In the genomic region with DNA sequence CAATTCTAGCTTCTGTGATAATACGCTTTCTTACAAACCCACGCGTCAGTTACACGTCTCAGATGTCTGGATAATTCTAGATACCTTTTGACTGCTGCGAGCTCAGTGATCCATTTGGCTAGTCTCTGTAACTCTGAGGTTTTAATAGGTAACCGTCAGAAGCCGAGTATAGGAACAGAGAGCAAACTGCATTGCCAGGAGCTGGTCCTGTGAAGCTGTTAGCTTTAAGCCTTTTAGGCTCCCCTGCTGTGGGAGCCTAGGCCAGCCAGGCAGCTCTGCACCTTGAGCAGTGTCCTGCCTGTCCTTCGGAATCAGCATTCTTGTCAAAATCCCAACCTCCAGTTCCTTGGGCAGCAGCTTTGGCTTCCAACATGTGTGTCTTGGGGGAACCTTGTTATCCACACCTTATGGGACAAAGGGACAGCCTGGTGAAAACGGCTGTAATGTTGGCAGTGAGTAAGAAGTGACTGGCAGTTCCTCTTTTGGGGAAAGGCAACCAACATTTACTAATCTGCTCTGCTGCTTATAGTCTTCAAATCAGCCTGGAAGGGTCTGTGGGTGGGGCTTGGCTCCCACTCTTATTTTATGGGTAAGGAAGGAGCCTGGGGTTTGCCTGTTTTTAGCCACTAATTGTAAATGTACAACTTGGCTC, we compare ENCODE assay signal across 17 mouse cellular contexts.
DNase-seq lines count a peak whose midpoint lies in the region; ATAC-seq and TF ChIP-seq lines count a peak whose summit lies in the region.
"Had no signal": no experiment of that assay in that cellular context is flagged by ENCODE, and none has a peak within 500 bp of the region (broad histone marks: within the 10 kb centered on the region; RNA-seq: fewer than 3 reads in every experiment).

No protein-coding gene starts in this region.

- TF ChIP-seq EP300 in CH12.LX (IDR thresholded peaks at IDR 0.05; ENCODE audit: low read length): no peak

- H3K4me2 ChIP-seq in kidney, embryonic 15.5 days: no peak overlapping the region
- no peak overlapping the region for H3K4me2 ChIP-seq in kidney, embryonic 14.5 days (replicated peaks; ENCODE audit: low read depth, low read length)
- H3K4me2 ChIP-seq in CH12.LX (ENCODE audit: insufficient read depth, low read depth, poor library complexity, severe bottlenecking): no peak overlapping the region
- H3K4me2 ChIP-seq in kidney, embryonic 16.5 days (replicated peaks; ENCODE audit: low read depth, low read length): no peak overlapping the region
- H3K4me2 ChIP-seq: heart, embryonic 12.5 days; hindbrain, embryonic 12.5 days; liver, embryonic 15.5 days; neural tube, embryonic 13.5 days had no signal

- no peaks in the 10 kb centered on the region for H3K36me3 ChIP-seq in kidney, embryonic 15.5 days
- no peaks in the 10 kb centered on the region for H3K36me3 ChIP-seq in kidney, embryonic 14.5 days (ENCODE audit: control insufficient read depth, insufficient read depth, low read length)
- H3K36me3 ChIP-seq in CH12.LX (replicated peaks in 1 of 2; ENCODE audit: control insufficient read depth in 1 of 2, insufficient read depth in 1 of 2, low read length in 1 of 2): peaks cover 0 to 12% of the 10 kb centered on the region in 2 experiments
- no peaks in the 10 kb centered on the region for H3K36me3 ChIP-seq in kidney, embryonic 16.5 days (ENCODE audit: insufficient read depth, low read length)
- H3K36me3 ChIP-seq: heart, embryonic 12.5 days; hindbrain, embryonic 12.5 days; liver, embryonic 15.5 days; neural tube, embryonic 13.5 days had no signal

- TF ChIP-seq CTCF in CH12.LX (conservative IDR thresholded peaks at IDR 0.05 in 1 of 2, IDR thresholded peaks at IDR 0.05 in 1 of 2; ENCODE audit: low read depth in 2 of 2, low read length in 2 of 2): no peak

- WGBS in kidney, embryonic 15.5 days: 45% methylated on average over 9 of the region's 9 CpGs
- 54% methylated on average over 9 of the region's 9 CpGs for WGBS in kidney, embryonic 14.5 days
- 44% methylated on average over 9 of the region's 9 CpGs for WGBS in kidney, embryonic 16.5 days

- ATAC-seq in kidney, embryonic 15.5 days (replicated peaks; ENCODE audit: low FRiP score): no peak; the same call in 1 of the 2 replicates
- ATAC-seq in kidney, embryonic 14.5 days (ENCODE audit: low FRiP score, low TSS enrichment): no peak; the same call in 1 of the 2 replicates
- ATAC-seq in kidney, embryonic 16.5 days (ENCODE audit: low FRiP score, low TSS enrichment): peak; percentile 80

- H3K9ac ChIP-seq in kidney, embryonic 15.5 days: no peak overlapping the region
- no peak overlapping the region for H3K9ac ChIP-seq in kidney, embryonic 14.5 days (ENCODE audit: low read depth, low read length)
- H3K9ac ChIP-seq in CH12.LX (ENCODE audit: insufficient read depth, low read depth): no peak overlapping the region
- H3K9ac ChIP-seq in kidney, embryonic 16.5 days (replicated peaks; ENCODE audit: low read length): no peak overlapping the region
- H3K9ac ChIP-seq: heart, embryonic 12.5 days; hindbrain, embryonic 12.5 days; liver, embryonic 15.5 days; neural tube, embryonic 13.5 days had no signal

- no peak for TF ChIP-seq RAD21 in CH12.LX (IDR thresholded peaks at IDR 0.05; ENCODE audit: low read depth, low read length)

- no peaks in the 10 kb centered on the region for H3K27me3 ChIP-seq in kidney, embryonic 15.5 days
- no peaks in the 10 kb centered on the region for H3K27me3 ChIP-seq in kidney, embryonic 14.5 days (ENCODE audit: control insufficient read depth, insufficient read depth, low read length)
- no peaks in the 10 kb centered on the region for H3K27me3 ChIP-seq in CH12.LX (replicated peaks)
- H3K27me3 ChIP-seq in kidney, embryonic 16.5 days (ENCODE audit: insufficient read depth, low read length): no peaks in the 10 kb centered on the region
- H3K27me3 ChIP-seq: heart, embryonic 12.5 days; hindbrain, embryonic 12.5 days; liver, embryonic 15.5 days; neural tube, embryonic 13.5 days had no signal

- peaks cover 34% of the 10 kb centered on the region for H3K4me1 ChIP-seq in kidney, embryonic 15.5 days
- H3K4me1 ChIP-seq in kidney, embryonic 14.5 days (ENCODE audit: control insufficient read depth, insufficient read depth, low read length): peaks cover 14% of the 10 kb centered on the region
- H3K4me1 ChIP-seq in CH12.LX (ENCODE audit: control insufficient read depth in 1 of 2, insufficient read depth in 2 of 2): peaks cover 12 to 51% of the 10 kb centered on the region in 2 experiments; a peak in 3 of 4 replicates
- peaks cover 43% of the 10 kb centered on the region for H3K4me1 ChIP-seq in kidney, embryonic 16.5 days (ENCODE audit: insufficient read depth, low read length)

- H3K79me2 ChIP-seq in CH12.LX (replicated peaks; ENCODE audit: control insufficient read depth, extremely low read depth, insufficient read depth, poor library complexity, severe bottlenecking): no peaks in the 10 kb centered on the region

- DNase-seq in cerebellum, postnatal 25 days: peak; percentile 37 to 38
- no peak for DNase-seq in cerebellum, postnatal 14 days
- peak; percentile 22 for DNase-seq in CH12.LX (ENCODE audit: extremely low read depth)
- no peak for DNase-seq in adrenal gland, adult 8-10 months
- DNase-seq in spleen, adult 12 weeks (ENCODE audit: low spot score): no peak
- DNase-seq: adrenal gland, postnatal 10 days; cerebellum, adult 9-10 months; midbrain, embryonic 14.5 days; right cerebral cortex, postnatal 25 days had no signal

- dilution Hi-C loops in CH12.LX (cut with MboI; ENCODE audit: extremely low pct_ligation_motif_present, extremely low pct_unique_long_range_greater_than_20kb, low sequenced_read_pairs): no loop called here

- no peaks in the 10 kb centered on the region for H3K9me3 ChIP-seq in kidney, embryonic 15.5 days (replicated peaks)
- no peaks in the 10 kb centered on the region for H3K9me3 ChIP-seq in kidney, embryonic 14.5 days (ENCODE audit: control insufficient read depth, low read length)
- no peaks in the 10 kb centered on the region for H3K9me3 ChIP-seq in CH12.LX (replicated peaks; ENCODE audit: low read length)
- H3K9me3 ChIP-seq in kidney, embryonic 16.5 days (ENCODE audit: low read length): no peaks in the 10 kb centered on the region
- H3K9me3 ChIP-seq: heart, embryonic 12.5 days; hindbrain, embryonic 12.5 days; liver, embryonic 15.5 days; neural tube, embryonic 13.5 days had no signal

- TF ChIP-seq POLR2A in CH12.LX (IDR thresholded peaks at IDR 0.05; ENCODE audit: low read depth, low read length): no peak

- H3K27ac ChIP-seq in kidney, embryonic 15.5 days: peak overlapping the region; percentile 52
- no peak overlapping the region for H3K27ac ChIP-seq in kidney, embryonic 14.5 days (ENCODE audit: low read depth, low read length)
- H3K27ac ChIP-seq in CH12.LX (ENCODE audit: insufficient read depth, low read depth): no peak overlapping the region
- H3K27ac ChIP-seq in kidney, embryonic 16.5 days (ENCODE audit: low read length): peak overlapping the region; percentile 11
- H3K27ac ChIP-seq: hindbrain, embryonic 12.5 days; layer of hippocampus, adult 2 months; liver, embryonic 15.5 days; neural tube, embryonic 13.5 days had no signal

- no peak overlapping the region for H3K4me3 ChIP-seq in kidney, embryonic 15.5 days (replicated peaks)
- no peak overlapping the region for H3K4me3 ChIP-seq in kidney, embryonic 14.5 days (ENCODE audit: low read length)
- H3K4me3 ChIP-seq in CH12.LX (replicated peaks in 1 of 3; ENCODE audit: low read depth in 2 of 3, low read length in 2 of 3, poor library complexity in 1 of 3): no peak overlapping the region
- H3K4me3 ChIP-seq in kidney, embryonic 16.5 days (ENCODE audit: low read length): no peak overlapping the region
- H3K4me3 ChIP-seq: heart, embryonic 12.5 days; hindbrain, embryonic 12.5 days; layer of hippocampus, adult 2 months; liver, embryonic 15.5 days; neural tube, embryonic 13.5 days had no signal

- in situ Hi-C loops in CH12.LX (cut with MboI; ENCODE audit: low pct_ligation_motif_present, low pct_unique_long_range_greater_than_20kb, low sequenced_read_pairs): no loop called here

TF ChIP-seq in CH12.LX, 34 proteins besides CTCF, POLR2A, EP300 and RAD21:
- no peak for TF ChIP-seq ELF1 (IDR thresholded peaks at IDR 0.05; ENCODE audit: low read depth, low read length)
- no peak for TF ChIP-seq GABPA (IDR thresholded peaks at IDR 0.05; ENCODE audit: insufficient replicate concordance, low read depth, low read length)
- no peak for TF ChIP-seq USF1 (IDR thresholded peaks at IDR 0.05; ENCODE audit: low read depth, low read length)
- TF ChIP-seq IRF4 (IDR thresholded peaks at IDR 0.05; ENCODE audit: low read depth, low read length): no peak
- no peak for TF ChIP-seq KAT2A (IDR thresholded peaks at IDR 0.05; ENCODE audit: insufficient replicate concordance, low read length)
- no peak for TF ChIP-seq MEF2A (IDR thresholded peaks at IDR 0.05; ENCODE audit: borderline replicate concordance, low read depth, low read length)
- no peak for TF ChIP-seq ZC3H11A (IDR thresholded peaks at IDR 0.05; ENCODE audit: low read depth, low read length)
- TF ChIP-seq ZKSCAN1 (IDR thresholded peaks at IDR 0.05; ENCODE audit: borderline replicate concordance, low read depth, low read length): no peak
- TF ChIP-seq CHD2 (IDR thresholded peaks at IDR 0.05; ENCODE audit: low read length): no peak
- no peak for TF ChIP-seq MYC (IDR thresholded peaks at IDR 0.05; ENCODE audit: low read depth, low read length)
- TF ChIP-seq MAFK (IDR thresholded peaks at IDR 0.05; ENCODE audit: insufficient replicate concordance, low read length): no peak
- no peak for TF ChIP-seq PAX5 (IDR thresholded peaks at IDR 0.05; ENCODE audit: low read length)
- no peak for TF ChIP-seq SIN3A (IDR thresholded peaks at IDR 0.05; ENCODE audit: low read length)
- TF ChIP-seq TCF12 (IDR thresholded peaks at IDR 0.05; ENCODE audit: low read depth, low read length): no peak
- TF ChIP-seq JUND (conservative IDR thresholded peaks at IDR 0.05; ENCODE audit: low read depth, low read length): no peak
- TF ChIP-seq POLR2AphosphoS2 (IDR thresholded peaks at IDR 0.05; ENCODE audit: low read depth, low read length): no peak
- TF ChIP-seq JUN (IDR thresholded peaks at IDR 0.05; ENCODE audit: insufficient read depth, low read depth, low read length): no peak

Comparison
In these comparisons a context has a peak if more than half of its experiments do, and no peak if none do; other contexts are left out.
1. DNase-seq: peak in cerebellum, postnatal 25 days (2 of 2) and CH12.LX (single experiment); none in cerebellum, postnatal 14 days (0 of 2), adrenal gland, adult 8-10 months (single experiment) and spleen, adult 12 weeks (single experiment).
2. H3K27ac ChIP-seq: peak in kidney, embryonic 15.5 days (single experiment) and kidney, embryonic 16.5 days (single experiment); none in kidney, embryonic 14.5 days (single experiment) and CH12.LX (single experiment).